Mouse (Mus musculus): ENCODE results near the gene Dtymk.
"Not testable (repeated sequence)": the region's sequence is repeated elsewhere in the genome, so short reads cannot be mapped to it uniquely, and the experiment has no call there.

Dtymk gene

DNA sequence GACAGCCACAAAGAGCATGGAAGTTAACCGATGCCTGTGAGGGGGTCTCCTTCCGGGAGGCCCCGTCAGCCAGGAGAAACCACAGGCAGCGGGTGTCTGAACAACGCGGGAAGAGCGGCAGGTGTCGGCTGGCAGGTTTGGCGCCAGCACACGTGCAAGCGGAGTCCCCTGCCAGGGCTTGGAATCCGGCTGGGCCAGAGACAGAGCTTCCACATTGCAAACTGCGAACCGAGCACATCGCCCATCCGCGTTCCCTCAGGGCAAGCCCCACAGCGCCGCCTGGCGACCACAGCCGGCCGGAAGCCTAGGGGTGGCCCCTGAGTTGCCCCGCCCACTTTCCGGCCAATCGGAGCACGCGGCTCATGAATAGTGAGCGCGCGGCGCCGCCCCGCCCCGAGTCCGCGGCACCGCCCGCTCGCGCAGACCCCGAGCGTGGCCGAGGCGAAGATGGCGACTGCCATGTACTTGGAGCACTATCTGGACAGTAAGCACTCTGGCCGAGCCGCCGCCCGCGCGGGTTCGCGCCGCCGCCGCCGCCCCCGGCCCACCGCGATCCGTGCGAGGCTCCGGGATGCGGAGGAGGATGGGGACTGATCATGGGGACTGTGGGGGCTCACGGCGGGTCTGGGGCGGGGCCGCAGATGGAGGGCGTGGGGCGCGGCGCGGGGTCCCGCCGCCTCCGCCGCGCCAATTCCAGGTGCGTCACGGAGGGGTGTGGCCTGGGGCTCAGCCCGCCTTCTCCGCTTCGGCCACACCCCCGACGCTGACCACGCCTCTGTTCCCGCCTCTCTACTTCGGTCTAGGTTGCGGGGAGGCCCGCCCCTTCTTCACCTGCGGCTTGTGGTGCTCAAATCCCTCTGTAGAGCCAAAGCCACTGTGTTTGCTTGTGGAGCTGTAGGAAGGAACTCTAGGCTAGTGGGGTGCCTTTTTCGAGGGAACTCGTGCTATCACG lies 2.1 kb upstream of the Dtymk start, which contains the start of gene Ing5:
TSS of gene Ing5 (plus strand) at position 410 of the 952 bp plus-strand sequence.
- peak; percentile 98 for DNase-seq

DNA sequence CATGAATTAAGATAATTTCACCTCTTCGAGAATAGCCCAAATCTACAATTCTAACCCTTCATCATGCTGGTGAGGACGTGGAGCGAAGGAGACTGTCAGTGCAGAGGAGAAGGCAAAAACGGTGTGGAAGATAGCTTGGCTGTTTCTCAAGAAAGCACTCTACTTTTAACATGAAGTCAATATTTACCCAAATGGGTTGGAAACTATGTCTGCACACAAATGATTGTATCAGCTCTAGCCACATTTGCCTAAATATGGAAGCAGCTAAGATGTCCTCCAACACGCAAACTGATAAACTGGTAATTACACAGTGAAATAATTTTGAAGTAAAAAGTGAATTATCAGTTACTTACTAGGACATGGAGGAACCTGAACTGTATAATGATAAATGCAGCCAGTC lies 1.0 kb upstream of the Dtymk start:
- no peak for DNase-seq

GRCm38 (mm10) chr1:93800670-93801503 lies 847 bp downstream of the Dtymk start:
- DNase-seq: no peak

DNA sequence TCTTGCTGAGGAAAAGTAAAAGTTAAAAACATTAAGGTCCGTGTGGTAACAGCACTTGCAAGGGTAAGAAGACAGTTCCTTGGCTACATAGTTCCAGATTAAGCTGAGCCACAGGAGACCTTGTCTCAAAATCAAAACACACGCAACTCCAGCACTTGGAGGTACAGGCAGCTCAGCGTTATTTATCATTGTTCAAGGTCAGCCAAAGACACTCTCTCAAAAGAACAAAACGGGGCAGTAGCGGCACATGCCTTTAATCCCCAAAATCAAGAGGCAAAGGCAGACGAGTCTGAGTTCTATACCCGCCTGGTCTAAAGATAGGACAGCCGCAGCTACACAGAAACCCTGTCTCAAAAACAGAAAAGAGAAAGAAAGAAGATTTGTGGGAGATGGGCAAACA lies 5.8 kb downstream of the Dtymk start:
- DNase-seq: no peak

GRCm38 (mm10) chr1:93794526-93794925 lies 7.2 kb downstream of the Dtymk start:
- no peak for DNase-seq

GRCm38 (mm10) chr1:93786912-93787311 lies 14.8 kb downstream of the Dtymk start:
- DNase-seq: no peak

GRCm38 (mm10) chr1:93776686-93777085 lies 25.0 kb downstream of the Dtymk start:
- DNase-seq: no peak

DNA sequence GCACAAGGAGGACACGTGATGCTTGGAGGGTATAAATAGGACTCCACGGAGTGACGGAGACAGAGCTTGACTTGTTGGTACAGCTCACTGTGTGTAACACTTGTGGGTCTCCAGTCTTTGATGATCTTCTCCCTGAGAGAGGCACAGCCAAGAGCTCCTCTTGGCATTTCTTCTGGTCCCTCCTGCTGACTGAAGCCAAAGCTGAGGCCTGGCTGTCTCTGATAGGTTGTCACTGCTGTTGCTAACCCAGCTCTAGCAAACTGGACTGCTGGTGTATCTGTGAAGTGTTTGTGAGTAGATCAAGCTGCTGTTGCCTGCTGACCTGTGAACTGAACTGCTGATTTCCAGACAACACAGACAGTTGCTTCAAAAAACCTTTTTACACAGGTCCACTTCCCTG lies 31.8 kb downstream of the Dtymk start:
- DNase-seq: no peak

- DNase-seq: no peak
Measured at GRCm38 (mm10) chr1:93767600-93767999, 34.1 kb downstream of the Dtymk start.

DNA sequence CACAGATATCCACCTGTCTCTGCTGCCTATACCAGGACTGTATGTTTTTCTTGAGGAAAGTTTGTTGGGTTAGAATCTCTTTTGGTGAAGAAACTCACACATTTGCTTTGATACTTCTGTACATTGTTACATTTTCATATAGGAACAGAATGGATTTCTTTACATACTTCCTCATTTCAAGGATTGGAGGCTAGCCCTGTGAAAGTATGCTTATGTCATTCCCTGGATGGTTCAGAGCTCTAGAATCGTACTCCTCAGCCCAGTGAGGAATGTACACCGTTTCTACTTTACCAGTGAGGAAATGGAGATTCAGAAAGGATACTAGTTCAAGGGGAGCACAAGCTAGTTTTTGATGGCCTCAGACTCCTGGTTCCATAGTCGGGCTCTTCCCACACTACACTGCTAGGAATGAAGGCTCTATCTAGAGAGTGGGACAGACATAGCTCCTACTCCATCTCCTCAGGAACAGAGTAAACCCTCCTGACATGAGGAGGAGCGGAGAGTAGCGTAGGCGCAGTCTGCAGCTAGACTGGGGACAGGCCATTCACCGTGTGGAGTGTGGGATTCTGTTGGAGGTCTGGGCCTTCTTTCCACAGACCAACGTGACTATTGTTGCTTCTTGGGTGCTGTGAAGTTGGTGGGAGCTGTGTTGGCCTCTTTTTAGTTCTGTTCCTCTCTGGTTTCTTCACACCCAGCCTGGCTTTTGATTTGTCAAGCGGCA lies 36.7 kb downstream of the Dtymk start:
- DNase-seq: no peak

DNA sequence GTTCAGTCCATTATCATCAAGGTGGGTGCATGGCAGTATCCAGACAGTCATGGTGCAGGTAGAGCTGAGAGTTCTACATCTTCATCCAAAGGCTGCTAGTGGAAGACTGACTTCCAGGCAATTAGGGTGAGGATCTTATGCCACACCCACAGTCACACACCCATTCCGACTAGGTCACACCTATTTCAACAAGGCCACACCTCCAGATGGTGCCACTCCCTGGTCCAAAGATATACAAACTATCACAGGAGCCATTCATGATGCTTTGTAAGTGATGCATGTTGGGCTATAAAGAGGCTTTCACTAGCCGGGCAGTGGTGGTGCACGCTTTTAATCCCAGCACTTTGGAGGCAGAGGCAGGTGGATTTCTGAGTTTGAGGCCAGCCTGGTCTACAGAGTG lies 38.2 kb downstream of the Dtymk start:
- not testable (repeated sequence) for DNase-seq

- no peak for DNase-seq
Measured at GRCm38 (mm10) chr1:93760076-93760475, 41.7 kb downstream of the Dtymk start.

- no peak for DNase-seq
Measured at GRCm38 (mm10) chr1:93756154-93756553, 45.6 kb downstream of the Dtymk start.

GRCm38 (mm10) chr1:93755618-93756017 lies 46.1 kb downstream of the Dtymk start:
- DNase-seq: no peak

DNA sequence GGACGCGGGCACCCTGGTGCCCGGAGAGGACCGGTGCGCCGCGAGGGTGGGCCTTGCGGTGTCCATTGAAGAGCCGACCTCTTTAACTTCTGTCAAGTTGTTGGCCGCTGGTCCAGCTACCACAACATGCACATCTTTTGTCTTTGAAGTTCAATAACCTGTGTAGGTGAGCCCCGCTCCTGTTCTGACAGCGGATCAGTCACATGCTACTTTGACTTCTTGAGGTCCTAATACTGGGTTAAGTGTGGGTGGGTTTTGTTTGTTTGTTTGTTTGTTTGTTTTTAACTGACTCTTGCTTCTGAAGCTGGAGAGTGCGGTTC lies 46.5 kb downstream of the Dtymk start:
- DNase-seq: no peak

GRCm38 (mm10) chr1:93754573-93755290 lies 47.0 kb downstream of the Dtymk start, which contains the start of gene Thap4:
TSS of gene Thap4 (minus strand) at chr1:93754864.
- peak; percentile 96 for DNase-seq

DNA sequence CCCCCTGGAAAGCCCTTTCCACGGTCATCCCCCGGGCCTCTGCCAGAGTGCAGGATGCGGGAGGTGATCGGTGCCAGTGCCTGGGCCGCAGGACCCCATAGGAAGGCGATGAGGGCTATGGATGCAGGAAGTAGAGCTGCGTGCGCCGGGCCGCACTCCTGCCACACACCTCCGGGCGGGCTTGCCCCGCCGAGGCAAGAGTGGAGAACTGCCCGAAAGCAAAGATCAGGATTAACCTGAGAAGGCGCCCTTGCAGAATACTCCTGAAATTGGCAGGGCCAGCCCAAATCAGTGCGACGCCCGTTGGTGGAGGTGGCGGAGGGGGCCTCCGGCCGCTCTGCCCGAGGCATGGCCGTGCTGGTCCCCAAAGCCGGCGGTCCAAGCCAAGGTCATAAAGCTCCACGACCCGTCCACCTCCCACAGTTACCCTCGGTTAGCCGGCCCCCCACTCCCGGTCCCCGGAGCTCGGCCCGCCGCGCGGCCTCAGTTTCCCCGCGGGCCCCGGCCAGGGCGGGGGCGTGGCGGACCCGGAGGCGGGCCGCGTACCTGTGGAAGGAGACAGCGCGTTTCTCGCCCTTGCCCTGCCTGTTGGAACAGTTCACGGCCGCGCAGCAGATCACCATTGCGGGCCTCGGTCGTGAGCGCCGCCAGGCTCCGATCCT lies 47.7 kb downstream of the Dtymk start:
- peak; percentile 65 for DNase-seq

DNA sequence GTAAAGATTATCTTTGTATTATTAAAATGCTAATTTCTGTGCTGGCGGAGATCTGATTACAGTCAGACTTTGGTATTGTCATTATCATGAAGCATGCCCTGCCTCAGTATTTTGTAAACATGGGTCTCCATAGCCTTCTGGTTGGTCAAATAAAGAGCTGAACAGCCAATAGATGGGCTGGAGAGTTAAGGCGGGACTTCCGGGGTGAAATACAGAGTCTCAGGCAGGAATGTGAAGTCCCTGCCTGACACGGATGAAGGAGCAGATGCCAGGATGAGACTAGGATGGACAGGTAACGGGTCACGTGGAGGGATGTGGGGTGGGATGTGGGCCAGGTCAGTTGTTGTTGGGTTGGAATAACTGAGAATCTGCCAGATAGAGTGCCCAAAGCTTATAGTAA lies 50.4 kb downstream of the Dtymk start, which contains the start of gene Atg4b:
TSS of gene Atg4b (plus strand) at position 211 of the 400 bp plus-strand sequence.
- DNase-seq: no peak

GRCm38 (mm10) chr1:93748539-93748938 lies 53.2 kb downstream of the Dtymk start:
- no peak for DNase-seq

- no peak for DNase-seq
Measured at GRCm38 (mm10) chr1:93746179-93746578, 55.6 kb downstream of the Dtymk start.

DNA sequence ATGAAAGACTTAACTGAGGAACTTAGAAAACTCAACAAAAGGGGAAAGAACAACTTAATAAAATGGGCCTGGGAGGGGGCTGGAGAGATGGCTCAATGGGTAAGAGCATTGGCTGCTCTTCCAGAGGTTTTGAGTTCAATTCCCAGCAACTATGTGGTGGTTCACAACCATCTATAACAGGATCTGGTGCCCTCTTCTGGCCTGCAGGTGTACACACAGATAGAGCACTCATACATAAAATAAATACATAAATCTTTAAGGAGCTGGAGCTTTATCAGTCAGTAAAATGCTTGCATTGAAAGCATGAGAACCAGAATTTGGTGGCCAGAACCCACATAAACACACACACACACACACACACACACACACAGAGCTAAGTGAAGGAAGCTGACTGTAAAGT lies 58.8 kb downstream of the Dtymk start:
- DNase-seq: no peak

Measured in embryo, embryonic 11 days (tissue).